Mouse (Mus musculus): Measurements from ENCODE around the gene Lrch4.

The Lrch4 gene

GRCm38 (mm10) chr5:137685653-137686052 is 56.7 kb downstream of the Lrch4 start:
- no peak for DNase-seq (ENCODE audit: extremely low read depth, insufficient read length, low spot score)

GRCm38 (mm10) chr5:137686127-137686790 is 57.3 kb downstream of the Lrch4 start:
- DNase-seq (ENCODE audit: extremely low read depth, insufficient read length, low spot score) = no peak

GRCm38 (mm10) chr5:137689974-137690373 is 61.1 kb downstream of the Lrch4 start:
- no peak for DNase-seq (ENCODE audit: extremely low read depth, insufficient read length, low spot score)

GRCm38 (mm10) chr5:137690531-137690930 is 61.6 kb downstream of the Lrch4 start:
- DNase-seq (ENCODE audit: extremely low read depth, insufficient read length, low spot score) = no peak
